Mouse (Mus musculus): ENCODE measurements at regions not wholly inside any gene's neighbourhood (a gene's known extent, or its start where the extent isn't known, plus 50 kb on each side); places are given as distances from the start of the nearest gene placed in this dataset.

DNA sequence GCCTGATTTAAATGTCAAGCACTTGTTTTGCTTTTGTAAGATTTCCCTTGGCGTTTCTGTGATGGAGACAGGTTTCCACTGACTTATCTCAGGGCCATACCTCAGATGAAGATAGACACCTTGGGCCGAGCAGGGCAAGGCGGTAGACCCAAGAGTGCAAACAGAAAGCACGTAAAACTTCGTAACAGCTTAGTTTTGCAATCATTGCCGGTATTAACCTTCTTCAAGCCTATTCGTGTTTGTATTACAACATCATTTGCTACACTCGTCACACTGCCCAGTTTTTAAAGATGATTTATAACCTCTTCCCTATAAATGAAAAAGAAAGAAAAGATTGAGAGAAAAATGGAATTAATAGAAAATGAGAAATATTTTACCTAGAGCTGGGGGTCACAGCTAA, 56.6 kb upstream of the Ank start:
- no peak for DNase-seq (ENCODE audit: low spot score)

DNA sequence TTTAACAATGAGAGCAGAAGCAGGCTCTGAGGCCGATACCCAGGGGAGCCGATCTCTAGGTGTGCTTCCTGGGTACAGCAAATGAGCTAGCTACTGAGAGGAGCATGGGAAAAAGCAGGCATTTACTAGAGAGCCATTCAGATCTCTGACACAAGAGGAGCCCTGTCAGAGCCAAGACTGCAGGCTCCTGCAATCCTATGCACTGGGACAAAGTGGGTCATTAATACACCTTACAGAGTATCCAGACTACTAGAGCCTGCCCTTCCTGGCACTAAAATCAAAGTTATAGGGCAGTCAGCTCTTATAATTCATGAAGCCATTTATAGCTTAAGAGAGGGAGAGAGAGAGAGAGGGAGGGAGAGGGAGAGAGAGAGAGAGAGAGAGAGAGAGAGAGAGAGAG, 54.2 kb upstream of the Ank start:
- no peak for DNase-seq (ENCODE audit: low spot score)

DNA sequence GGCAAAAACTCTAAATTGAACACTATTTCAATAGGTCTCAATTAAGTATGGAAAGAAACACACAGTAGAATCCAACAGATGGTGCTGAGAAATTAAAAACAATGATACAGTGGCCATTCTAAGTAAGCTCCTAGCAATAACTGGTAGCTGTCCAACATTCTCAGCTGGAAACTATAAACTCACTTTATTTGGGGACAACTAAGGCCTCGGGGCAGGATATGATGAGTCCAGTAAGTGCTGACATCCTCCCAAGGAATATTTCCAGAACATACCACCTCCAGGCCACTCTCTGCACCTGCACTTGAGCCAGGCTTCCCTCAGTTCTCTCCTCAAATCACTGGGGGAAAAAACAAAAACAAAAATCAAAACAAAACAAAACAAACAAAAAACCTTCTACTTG, 53.7 kb upstream of the Ank start:
- DNase-seq (ENCODE audit: low spot score) = no peak

DNA sequence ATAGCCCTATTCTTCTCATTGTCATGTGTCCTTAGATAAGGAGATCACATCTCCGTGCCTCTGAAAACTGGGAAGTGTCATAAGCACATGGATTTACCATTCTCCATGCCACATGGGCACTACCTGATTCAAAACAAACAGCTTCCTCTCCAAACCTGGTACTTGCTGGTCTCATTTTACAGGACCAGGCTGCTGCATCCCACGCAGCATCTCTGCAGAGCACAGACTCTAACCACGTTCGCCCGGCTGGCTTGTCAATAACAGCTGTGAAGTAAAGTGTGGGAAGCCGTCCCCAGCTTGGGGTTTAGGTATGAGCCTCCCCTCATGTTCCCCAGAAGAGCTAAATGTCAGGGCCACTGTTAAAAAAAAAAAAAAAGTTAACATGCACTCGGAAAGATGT, 53.0 kb upstream of the Ank start:
- no peak for DNase-seq (ENCODE audit: low spot score)

DNA sequence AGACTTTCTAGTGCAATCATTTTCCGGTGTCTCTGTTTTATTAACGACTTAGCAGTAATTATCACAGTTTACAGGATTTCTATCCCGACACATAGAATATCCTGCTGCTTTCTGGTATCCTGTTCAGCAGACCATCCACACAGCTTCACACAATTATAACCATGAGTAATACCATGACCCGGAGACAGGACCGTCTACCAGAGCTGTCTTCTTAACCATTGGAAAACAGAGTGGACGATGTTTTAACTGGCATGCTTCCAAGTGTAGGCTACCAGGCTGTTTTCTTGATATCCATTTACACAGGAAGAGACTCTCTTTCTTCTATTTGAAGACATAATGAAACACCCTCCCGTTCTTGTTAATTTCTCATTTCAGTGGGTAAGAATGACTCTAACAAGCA, 51.7 kb upstream of the Ank start:
- no peak for DNase-seq (ENCODE audit: low spot score)

All from c-Kit-positive CD71-positive TER-119-positive erythroid progenitor cells, embryonic 14.5 days (primary cell).